Mouse (Mus musculus) hindbrain, embryonic 12.5 days (tissue): Measurements from ENCODE around the gene Luzp1. TPM values are rescaled to one million over a fixed set of nuclear protein-coding genes. Genes with fewer than 3 reads are reported as not detected.
A peak's percentile ranks its signal among the peaks of the same experiment; 100 is the strongest.

Experiments used
- ATAC-seq: fragments of 200-750 bp; cut with Nextera tagmentation; 2 replicates; pipeline ENCODE4 v1.8.0; 2017; ENCODE audit warnings: moderate TSS enrichment; ENCODE audit not compliant: low FRiP score
- H3K27ac ChIP-seq: fragments of 300-500 bp; sonication (generic); 2 replicates; pipeline ENCODE4 v1.5.1; 2016; ENCODE audit warnings: mild to moderate bottlenecking
- H3K27me3 ChIP-seq: fragments of 300-500 bp; sonication (generic); 2 replicates; pipeline ENCODE4 v1.6.1; 2016; ENCODE audit warnings: mild to moderate bottlenecking
- H3K36me3 ChIP-seq: fragments of 300-500 bp; sonication (generic); 2 replicates; pipeline ENCODE4 v1.6.1; 2016; ENCODE audit warnings: mild to moderate bottlenecking
- H3K4me1 ChIP-seq: fragments of 300-500 bp; sonication (generic); 2 replicates; pipeline ENCODE4 v1.6.1; 2016
- H3K4me2 ChIP-seq: fragments of 300-500 bp; sonication (generic); replicated peaks from 2 replicates; pipeline ENCODE4 v1.6.1; 2016; ENCODE audit warnings: mild to moderate bottlenecking
- H3K4me3 ChIP-seq: fragments of 300-500 bp; sonication (generic); 2 replicates; pipeline ENCODE4 v1.5.1; 2016; ENCODE audit warnings: mild to moderate bottlenecking
- H3K9ac ChIP-seq: fragments of 300-500 bp; sonication (generic); 2 replicates; pipeline ENCODE4 v1.6.1; 2016; ENCODE audit warnings: mild to moderate bottlenecking, moderate library complexity
- H3K9me3 ChIP-seq: fragments of 300-500 bp; sonication (generic); replicated peaks from 2 replicates; pipeline ENCODE4 v1.6.1; 2016; ENCODE audit warnings: mild to moderate bottlenecking
- WGBS: fragments of 180-500 bp; shearing (Covaris S2); methylation state at CpG from one replicate; pipeline ENCODE4 v1.1.7; 2016; 5-methylcytosine and 5-hydroxymethylcytosine counted together
- polyA plus RNA-seq: library from polyadenylated mRNA; unstranded; fragments of >200 nt; fragmentation: Nextera tagmentation; extraction: Ambion mirVana; gene quantifications from 2 replicates; pipeline ENCODE4 v1.2.1, GENCODE M21; 2016

Luzp1 gene
- polyA plus RNA-seq: 80.9 and 83.1 TPM in 2 replicates

DNA sequence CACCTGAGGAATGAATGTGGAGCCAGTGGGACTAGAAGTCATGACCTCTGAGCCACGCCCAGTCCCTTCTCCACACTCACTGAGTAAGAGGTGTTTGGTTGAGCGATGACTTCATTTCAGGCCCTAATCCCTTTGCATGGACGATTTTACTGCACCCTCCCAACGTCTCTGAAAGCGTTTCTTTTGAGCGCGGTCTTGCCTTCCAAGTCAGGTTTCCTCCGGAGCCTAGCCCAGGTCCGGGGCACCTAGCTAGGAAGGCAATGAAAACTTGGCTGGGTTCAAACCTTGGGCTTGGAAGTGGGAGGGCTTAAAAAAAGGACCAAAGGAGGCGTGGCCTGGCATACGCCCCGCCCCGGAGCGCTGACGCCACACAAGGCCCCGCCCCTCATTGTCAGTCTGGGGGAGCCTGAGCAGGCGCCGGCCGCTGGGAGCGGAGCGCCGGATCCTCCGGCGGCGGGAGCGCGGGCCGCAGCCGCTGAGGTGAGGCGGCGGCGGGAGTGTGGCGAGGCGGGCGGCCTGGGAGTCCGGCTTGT lies at the start of gene Luzp1:
Luzp1 (plus strand) TSS at position 391 of the 533 bp plus-strand sequence.
- Histone ChIP-seq H3K9ac (peak within 1 kb of the TSS; percentile 88), H3K36me3 (no peaks in the 10 kb centered on the region), H3K27ac (peak within 1 kb of the TSS; percentile 93), H3K4me3 (peak within 1 kb of the TSS; percentile 92), H3K4me1 (peaks cover 27% of the 10 kb centered on the region), H3K27me3 (peaks cover 14% of the 10 kb centered on the region), H3K4me2 (peak within 1 kb of the TSS; percentile 65), H3K9me3 (no peaks in the 10 kb centered on the region)
- ATAC-seq: peak; percentile 93
- 2% methylated on average over 35 of the region's 36 CpGs for WGBS

DNA sequence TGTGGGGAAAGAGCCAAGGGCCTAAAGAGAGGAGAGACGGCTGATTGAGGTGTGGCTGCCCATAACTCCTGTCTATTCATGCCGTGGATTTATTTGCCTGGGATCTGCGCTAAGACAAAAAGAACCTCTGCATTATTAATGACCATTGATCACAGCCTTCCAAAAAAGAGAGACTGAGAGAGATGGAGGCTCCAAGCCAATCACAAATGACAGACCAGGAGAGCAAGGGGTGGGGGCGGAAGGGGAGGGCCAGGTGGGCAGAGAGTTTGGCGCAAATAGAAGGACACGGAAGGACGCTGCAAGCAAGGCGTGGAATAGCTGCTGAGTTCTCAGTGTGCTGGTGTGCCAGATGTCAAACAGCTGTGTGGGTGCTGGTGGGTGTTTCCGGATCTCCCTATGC lies 46.3 kb upstream of the Luzp1 start, which contains the start of gene Htr1d:
Htr1d (plus strand) TSS at position 301 of the 400 bp plus-strand sequence.
- Histone ChIP-seq H3K9me3 (no peaks in the 10 kb centered on the region), H3K27me3 (peaks cover 65% of the 10 kb centered on the region), H3K36me3 (no peaks in the 10 kb centered on the region), H3K9ac (peak within 1 kb of the TSS; percentile 64), H3K27ac (no peak within 1 kb of the TSS), H3K4me2 (peak within 1 kb of the TSS; percentile 88), H3K4me3 (peak within 1 kb of the TSS; percentile 47), H3K4me1 (peaks cover 20% of the 10 kb centered on the region)
- ATAC-seq: no peak
- 82% methylated on average over 9 of the region's 9 CpGs for WGBS

DNA sequence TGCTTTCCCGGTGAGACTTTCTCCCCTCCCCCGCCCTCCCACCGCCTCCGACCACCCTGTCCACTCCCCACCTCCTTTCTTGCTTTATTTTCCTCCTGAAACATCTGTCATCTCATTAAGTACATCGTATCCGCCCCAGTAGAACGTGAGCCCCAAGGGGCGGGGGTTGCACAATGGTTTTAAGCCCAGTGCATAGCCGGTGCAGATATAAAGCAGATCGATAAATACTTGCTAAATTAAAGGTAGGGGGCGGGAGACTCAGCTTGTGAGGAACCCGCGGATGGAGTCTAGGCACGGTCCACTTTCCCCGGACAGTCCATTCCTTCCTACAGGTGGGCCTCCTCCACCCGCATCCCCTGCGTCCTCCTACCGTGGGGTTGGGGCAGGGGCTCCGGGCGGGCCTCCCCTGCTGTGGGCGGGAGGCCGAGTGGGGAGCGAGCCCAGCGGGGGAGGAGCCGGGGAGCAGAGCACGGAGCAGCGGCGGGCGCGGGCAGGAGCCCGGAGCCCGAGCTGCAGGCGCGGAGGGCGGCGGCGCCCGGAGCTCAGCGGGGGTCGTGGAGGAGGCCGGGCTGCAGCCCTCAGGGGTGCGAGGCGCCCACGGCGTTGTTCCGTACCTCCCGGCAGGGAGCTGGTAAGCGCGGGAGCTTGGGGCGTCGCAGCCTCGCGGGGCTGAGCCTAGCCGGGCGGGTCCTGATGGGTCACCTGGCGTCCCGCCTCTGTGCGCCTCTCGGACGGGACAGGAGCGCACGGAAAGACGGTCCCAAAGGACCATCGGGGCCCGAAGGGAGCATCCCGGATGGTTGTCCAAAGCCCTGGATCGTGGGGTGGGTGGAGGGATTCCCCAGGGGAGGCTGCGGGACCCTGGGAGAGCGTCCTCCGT lies 45.2 kb upstream of the Luzp1 start:
- WGBS: 2% methylated on average over 64 of the region's 70 CpGs
- Histone ChIP-seq H3K9me3 (no peaks in the 10 kb centered on the region), H3K4me2 (peak overlapping the region; percentile 88), H3K27ac (no peak overlapping the region), H3K36me3 (no peaks in the 10 kb centered on the region), H3K9ac (peak overlapping the region; percentile 64), H3K4me3 (peak overlapping the region; percentile 47), H3K27me3 (peaks cover 68% of the 10 kb centered on the region), H3K4me1 (peaks cover 13% of the 10 kb centered on the region)
- ATAC-seq: no peak

DNA sequence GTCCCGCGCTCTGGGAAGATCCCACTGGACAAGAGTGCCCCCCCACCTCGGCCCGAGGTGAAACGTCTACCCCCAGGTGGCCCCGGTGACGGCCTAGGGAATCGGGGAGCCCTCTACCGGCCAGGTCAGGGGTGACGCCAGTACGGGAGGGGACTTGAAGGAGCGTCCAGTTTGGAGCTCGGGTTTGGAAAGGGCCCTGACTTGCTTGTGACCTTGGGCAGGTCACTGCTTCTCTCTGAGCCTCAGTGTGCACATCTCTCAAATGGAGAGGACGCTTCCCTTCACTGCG lies 44.6 kb upstream of the Luzp1 start:
- H3K4me1 ChIP-seq: peaks cover 13% of the 10 kb centered on the region
- peaks cover 70% of the 10 kb centered on the region for H3K27me3 ChIP-seq
- no peaks in the 10 kb centered on the region for H3K9me3 ChIP-seq
- H3K27ac ChIP-seq: no peak overlapping the region
- H3K36me3 ChIP-seq: no peaks in the 10 kb centered on the region
- 3% methylated on average over 15 of the region's 15 CpGs for WGBS
- peak overlapping the region; percentile 47 for H3K4me3 ChIP-seq
- no peak for ATAC-seq
- H3K4me2 ChIP-seq: peak overlapping the region; percentile 88
- peak overlapping the region; percentile 64 for H3K9ac ChIP-seq

DNA sequence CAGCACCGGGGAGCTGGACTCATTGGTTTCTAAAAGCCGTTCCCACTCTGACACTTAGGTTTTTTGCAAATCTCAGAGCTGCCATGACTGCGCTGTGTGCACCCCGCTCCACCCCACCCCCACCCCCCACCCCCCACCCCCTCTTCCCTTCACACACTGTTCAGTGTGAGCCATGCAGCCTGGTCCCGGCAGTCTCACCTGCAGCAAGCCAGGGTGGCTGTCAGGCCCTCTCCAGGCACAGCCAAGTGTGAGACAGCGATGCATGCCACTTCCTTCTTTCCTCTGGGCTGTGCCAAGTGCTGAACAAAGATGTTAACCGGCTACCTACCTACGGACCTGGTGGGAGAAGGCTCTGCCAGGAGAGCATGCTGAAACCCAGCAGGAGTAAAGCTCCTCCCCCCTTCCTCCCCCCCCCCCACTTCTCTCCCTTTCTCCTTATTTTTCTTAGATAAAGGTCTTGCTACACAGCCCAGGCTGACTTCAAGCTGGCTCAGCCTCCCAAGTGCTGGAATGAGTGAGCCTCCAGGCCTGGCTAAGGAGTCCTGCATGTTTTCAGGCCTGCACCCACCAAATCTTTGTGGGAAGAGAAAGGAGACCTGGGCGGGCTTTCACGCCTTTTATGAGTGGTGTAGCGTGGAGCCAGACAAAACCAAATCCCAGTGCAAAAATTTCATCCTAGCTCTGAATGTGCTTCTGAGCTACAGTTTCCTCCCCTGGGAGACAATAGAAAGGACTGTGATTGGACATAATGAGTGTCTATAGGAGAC lies 38.8 kb upstream of the Luzp1 start:
- Histone ChIP-seq H3K9me3 (no peaks in the 10 kb centered on the region), H3K27me3 (peaks cover 24% of the 10 kb centered on the region), H3K4me1 (peaks cover 14% of the 10 kb centered on the region), H3K36me3 (no peaks in the 10 kb centered on the region), H3K4me2 (0 out of 2 replicates have a peak overlapping the region, but pooled peaks have one; percentile 1), H3K4me3 (no peak overlapping the region), H3K9ac (no peak overlapping the region), H3K27ac (no peak overlapping the region)
- ATAC-seq: no peak; the same call in 1 of the 2 replicates
- WGBS: 39% methylated on average over 11 of the region's 11 CpGs

DNA sequence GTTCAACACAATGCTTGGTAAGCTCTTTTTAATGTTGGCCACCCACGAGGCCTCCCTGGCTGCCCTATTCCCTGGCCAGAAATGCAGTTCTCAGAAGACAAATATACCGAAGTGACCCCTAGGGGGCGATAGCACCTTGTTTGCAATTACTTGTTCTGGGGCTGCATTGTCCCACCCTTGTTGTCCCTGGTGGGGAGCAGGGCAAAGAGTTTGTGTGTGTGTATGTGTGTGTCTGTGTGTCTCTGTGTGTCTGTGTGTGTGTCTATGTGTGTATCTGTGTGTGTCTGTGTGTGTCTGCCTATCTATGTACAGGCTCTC lies 38.2 kb upstream of the Luzp1 start:
- Histone ChIP-seq H3K27me3 (peaks cover 18% of the 10 kb centered on the region), H3K9ac (no peak overlapping the region), H3K36me3 (no peaks in the 10 kb centered on the region), H3K4me3 (no peak overlapping the region), H3K4me1 (peaks cover 14% of the 10 kb centered on the region), H3K27ac (no peak overlapping the region), H3K4me2 (no peak overlapping the region), H3K9me3 (no peaks in the 10 kb centered on the region)
- WGBS: 0% methylated on average over 3 of the region's 3 CpGs
- no peak for ATAC-seq

DNA sequence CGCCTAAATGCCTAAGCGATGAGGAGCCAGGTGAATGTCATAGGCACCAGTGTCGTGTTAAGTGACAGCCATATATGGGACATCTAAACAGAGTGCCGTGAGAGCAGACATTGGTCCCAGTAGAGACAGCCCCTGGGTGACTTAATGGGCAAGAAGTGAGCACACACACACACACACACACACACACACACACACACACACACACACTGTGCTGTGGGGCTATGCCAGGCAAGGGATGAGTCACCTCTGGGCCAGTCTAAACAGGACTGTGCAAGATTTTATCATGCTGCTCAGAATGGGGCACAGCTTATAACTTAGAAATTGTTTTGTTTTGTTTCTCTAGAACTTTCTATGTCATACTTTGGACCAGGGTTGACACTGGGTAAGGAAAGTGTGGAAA lies 35.5 kb upstream of the Luzp1 start:
- Histone ChIP-seq H3K4me3 (no peak overlapping the region), H3K4me2 (no peak overlapping the region), H3K27me3 (peaks cover 9% of the 10 kb centered on the region), H3K4me1 (peaks cover 14% of the 10 kb centered on the region), H3K36me3 (no peaks in the 10 kb centered on the region), H3K9ac (no peak overlapping the region), H3K9me3 (no peaks in the 10 kb centered on the region), H3K27ac (no peak overlapping the region)
- 91% methylated on average over 4 of the region's 4 CpGs for WGBS
- ATAC-seq: no peak

DNA sequence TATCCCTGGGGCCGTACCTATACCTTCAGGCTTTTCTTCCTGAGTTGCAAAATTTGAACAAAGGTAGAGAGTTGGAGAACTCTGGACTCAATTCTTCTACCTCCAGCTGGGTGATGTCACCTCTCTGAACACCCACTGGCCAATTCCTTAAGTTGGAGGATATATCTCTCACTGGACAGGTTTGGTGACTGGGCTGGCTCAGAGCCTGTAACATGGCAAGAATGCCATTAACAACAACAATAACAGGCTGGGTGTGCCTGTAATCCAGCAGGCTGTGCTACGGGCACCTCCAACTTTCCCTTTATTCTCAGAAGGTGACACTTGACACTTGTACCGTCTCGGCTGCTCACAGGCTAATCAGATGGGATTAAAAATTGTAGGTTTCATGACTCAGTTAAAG lies 30.5 kb upstream of the Luzp1 start:
- Histone ChIP-seq H3K27ac (no peak overlapping the region), H3K4me1 (no peaks in the 10 kb centered on the region), H3K27me3 (no peaks in the 10 kb centered on the region), H3K4me2 (no peak overlapping the region), H3K4me3 (no peak overlapping the region), H3K36me3 (no peaks in the 10 kb centered on the region), H3K9ac (no peak overlapping the region), H3K9me3 (no peaks in the 10 kb centered on the region)
- WGBS: 65% methylated on average over 4 of the region's 4 CpGs
- ATAC-seq: no peak

DNA sequence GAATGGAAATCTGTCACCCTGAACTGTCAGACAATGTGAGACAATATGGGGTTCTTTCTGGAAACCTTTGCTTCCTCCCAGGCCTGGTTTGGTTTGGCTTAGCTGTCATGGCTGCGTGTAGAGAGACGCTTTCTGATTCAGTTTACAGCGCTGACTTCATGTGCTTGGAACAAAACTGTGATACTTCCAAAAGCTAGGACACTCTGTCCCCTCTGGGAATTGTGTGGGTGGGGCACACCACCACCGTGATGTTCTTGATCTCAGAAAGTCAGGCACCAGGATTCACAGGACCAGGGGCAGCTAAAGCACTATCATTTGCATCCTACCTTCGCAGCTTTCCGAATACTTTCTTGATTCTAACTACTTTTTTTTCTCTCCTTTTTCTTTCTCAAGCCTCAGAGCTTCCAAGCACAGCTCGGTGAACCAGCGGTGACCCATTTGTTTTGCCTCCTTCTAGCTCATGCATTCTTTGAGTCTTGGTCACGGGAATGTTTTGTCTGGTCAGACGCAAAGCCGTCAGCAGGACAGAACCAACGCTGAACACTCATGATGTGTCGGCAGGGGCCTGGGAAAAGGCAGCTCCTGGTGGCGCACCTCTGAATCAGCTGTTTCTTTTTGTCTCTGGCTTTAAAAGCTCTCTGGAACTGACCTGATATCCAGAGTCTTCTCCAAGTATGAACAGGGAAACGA lies 28.1 kb upstream of the Luzp1 start:
- 59% methylated on average over 15 of the region's 15 CpGs for WGBS
- no peaks in the 10 kb centered on the region for H3K27me3 ChIP-seq

DNA sequence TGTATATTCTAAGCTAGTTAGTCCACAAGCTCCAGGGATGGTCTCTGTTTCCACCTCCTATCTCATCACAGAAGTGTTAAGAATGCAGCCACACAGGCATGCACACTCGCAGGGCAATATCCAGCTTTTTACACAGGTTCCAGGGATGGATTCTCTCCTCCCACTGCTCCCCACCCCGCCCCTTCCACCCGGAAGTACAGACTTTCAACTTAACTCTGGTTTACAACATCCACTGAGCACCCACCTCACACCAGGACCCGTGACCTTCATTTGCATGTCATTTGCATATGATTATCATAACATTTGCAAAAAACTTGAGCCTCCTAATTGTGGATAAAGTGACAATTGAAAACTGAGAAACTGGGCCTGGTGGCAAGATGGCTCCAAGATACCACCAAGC lies 25.0 kb upstream of the Luzp1 start:
- no peaks in the 10 kb centered on the region for H3K4me1 ChIP-seq
- H3K4me2 ChIP-seq: no peak overlapping the region
- H3K27ac ChIP-seq: no peak overlapping the region
- H3K9ac ChIP-seq: no peak overlapping the region
- no peak overlapping the region for H3K4me3 ChIP-seq
- H3K9me3 ChIP-seq: no peaks in the 10 kb centered on the region
- no peaks in the 10 kb centered on the region for H3K27me3 ChIP-seq
- ATAC-seq: no peak
- 71% methylated on average over 4 of the region's 4 CpGs for WGBS
- no peaks in the 10 kb centered on the region for H3K36me3 ChIP-seq

More for the DNA sequence above, 28.1 kb upstream of the Luzp1 start:
- no peaks in the 10 kb centered on the region for H3K9me3 ChIP-seq
- no peak for ATAC-seq
- H3K27ac ChIP-seq: no peak overlapping the region
- H3K36me3 ChIP-seq: no peaks in the 10 kb centered on the region
- no peak overlapping the region for H3K4me3 ChIP-seq
- no peak overlapping the region for H3K4me2 ChIP-seq
- no peaks in the 10 kb centered on the region for H3K4me1 ChIP-seq
- no peak overlapping the region for H3K9ac ChIP-seq

DNA sequence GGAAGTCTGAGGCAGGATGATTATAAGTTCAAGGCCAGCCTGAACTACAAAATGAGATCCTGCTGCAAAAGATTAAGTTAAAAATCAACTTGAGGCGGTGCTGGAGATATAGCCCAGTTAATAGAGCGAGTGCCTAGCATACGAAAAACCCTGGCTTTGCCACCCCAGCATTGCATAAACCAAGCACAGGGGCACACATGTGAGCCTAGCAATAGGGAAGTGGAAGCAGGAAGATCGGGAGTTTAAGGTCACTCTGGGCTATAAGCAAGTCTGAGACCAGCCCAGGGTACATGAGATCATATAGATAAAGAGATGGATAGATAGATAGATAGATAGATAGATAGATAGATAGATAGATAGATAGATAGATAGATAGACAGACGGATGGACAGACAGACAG lies 19.8 kb upstream of the Luzp1 start:
- no peaks in the 10 kb centered on the region for H3K9me3 ChIP-seq
- no peaks in the 10 kb centered on the region for H3K27me3 ChIP-seq
- H3K36me3 ChIP-seq: no peaks in the 10 kb centered on the region
- H3K4me2 ChIP-seq: no peak overlapping the region
- no peak overlapping the region for H3K27ac ChIP-seq
- WGBS: 90% methylated on average over 5 of the region's 5 CpGs
- peaks cover 7% of the 10 kb centered on the region; the same call in 1 of the 2 replicates for H3K4me1 ChIP-seq
- H3K9ac ChIP-seq: no peak overlapping the region
- no peak overlapping the region for H3K4me3 ChIP-seq
- ATAC-seq: no peak

DNA sequence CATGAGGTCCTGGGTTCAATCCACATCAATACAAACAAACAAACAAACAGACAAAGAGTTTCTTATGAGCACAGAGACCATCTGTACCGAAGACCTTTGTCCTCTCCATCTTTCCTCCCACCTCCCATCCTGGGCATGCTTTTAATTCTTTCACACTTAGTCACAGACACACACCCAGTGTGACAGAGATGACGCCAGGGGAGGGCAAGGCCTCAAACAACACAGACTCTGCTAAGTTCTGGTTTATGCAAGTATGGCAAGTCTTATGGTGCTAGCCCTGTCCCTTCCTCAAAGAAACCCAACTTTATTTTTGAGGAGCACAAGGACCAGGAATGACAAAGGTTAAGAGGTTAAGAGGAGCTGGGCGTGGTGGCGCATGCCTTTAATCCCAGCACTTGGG lies 19.3 kb upstream of the Luzp1 start:
- Histone ChIP-seq H3K4me1 (peaks cover 10% of the 10 kb centered on the region; the same call in 1 of the 2 replicates), H3K4me2 (no peak overlapping the region), H3K27ac (no peak overlapping the region), H3K9ac (no peak overlapping the region), H3K9me3 (no peaks in the 10 kb centered on the region), H3K36me3 (no peaks in the 10 kb centered on the region), H3K4me3 (no peak overlapping the region), H3K27me3 (no peaks in the 10 kb centered on the region)
- ATAC-seq: no peak
- WGBS: 83% methylated on average over 4 of the region's 4 CpGs
